Mouse (Mus musculus) thymus, adult 2 months (tissue): ENCODE data around the gene Ush2a.

Experiments used
- CTCF ChIP-seq: fragments of 200-500 bp; IDR thresholded peaks from 2 replicates; pipeline ENCODE4 v1.5.1; 2012; ENCODE audit warnings: mild to moderate bottlenecking, control low read depth, low read length, moderate library complexity, borderline replicate concordance; ENCODE audit not compliant: control insufficient read depth, poor library complexity, insufficient read depth; ENCODE audit errors: extremely low read depth
- POLR2A ChIP-seq: fragments of 200-500 bp; IDR thresholded peaks from 2 replicates; pipeline ENCODE4 v1.6.1; 2012; ENCODE audit warnings: mild to moderate bottlenecking, low read length, control low read depth, moderate library complexity; ENCODE audit not compliant: control insufficient read depth, poor library complexity, insufficient read depth; ENCODE audit errors: extremely low read depth

DNA sequence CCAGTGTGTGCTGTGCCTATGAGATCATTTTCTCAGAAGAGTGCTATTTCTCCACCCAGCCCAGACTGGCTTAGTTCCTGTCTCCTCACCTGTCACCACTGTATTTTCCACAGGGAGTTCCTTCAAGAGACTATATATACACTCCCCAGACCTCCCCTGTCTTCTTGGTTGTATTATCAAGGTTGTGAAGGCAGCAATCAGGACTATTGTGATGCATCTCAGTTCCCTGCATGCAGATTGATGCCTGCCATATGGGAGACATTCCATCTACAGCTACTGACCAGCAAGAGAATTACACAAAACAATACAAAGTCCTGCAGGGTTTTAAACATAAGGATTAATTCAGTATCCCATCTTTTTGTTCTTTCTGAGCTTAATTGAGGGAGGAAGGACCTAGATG, 377.8 kb downstream of the Ush2a start:
- no peak for TF ChIP-seq CTCF
- TF ChIP-seq POLR2A = no peak
